Mouse (Mus musculus): ENCODE results near the gene P4ha2. TPM values are rescaled to one million over a fixed set of nuclear protein-coding genes. Genes with fewer than 3 reads are reported as not detected.
A peak's percentile ranks its signal among the peaks of the same experiment; 100 is the strongest.

P4ha2 gene
- polyA plus RNA-seq, 1 experiment from 2014 or later = 12.6 TPM

DNA sequence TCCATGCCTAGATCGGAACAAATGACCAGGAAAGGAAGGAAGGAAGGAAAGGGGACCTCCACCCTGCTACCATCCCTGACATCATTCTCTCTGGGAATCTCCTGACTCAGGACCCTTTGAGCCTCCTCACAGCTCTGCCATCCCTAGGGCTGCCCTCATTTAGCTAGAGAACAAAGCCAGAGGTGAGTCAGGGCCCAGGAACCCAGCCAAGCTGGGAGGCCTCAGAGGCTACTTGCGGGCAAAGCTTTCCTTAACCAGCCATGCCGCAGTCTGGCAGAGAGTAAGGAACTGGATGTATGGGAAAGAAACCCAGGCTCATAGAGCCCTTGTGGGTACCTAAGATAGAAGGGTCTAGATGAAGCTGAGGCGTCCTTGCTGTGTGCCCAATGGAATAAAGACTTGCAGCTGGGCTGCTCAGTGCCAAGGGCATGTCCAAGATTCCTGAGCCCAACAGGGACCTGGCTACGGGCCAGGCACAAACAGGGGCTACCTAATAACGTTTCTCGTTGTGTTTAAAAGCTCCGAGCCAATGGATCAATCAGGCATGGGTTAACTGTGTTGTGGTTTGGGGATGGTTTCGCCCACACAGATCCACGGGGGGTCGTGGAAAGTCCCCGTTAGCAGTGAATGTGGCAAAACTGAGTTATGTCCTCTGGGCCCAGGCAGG is 37.7 kb upstream of the P4ha2 start:
- no peak overlapping the region for H3K9ac ChIP-seq
- no peak overlapping the region for H3K4me3 ChIP-seq
- peaks cover 69% of the 10 kb centered on the region for H3K4me1 ChIP-seq (replicated peaks)
- peak overlapping the region; percentile 39; the same call in 1 of the 2 replicates for H3K27ac ChIP-seq (replicated peaks)
- no peak overlapping the region for H3K4me2 ChIP-seq
- H3K36me3 ChIP-seq = no peaks in the 10 kb centered on the region
- H3K9me3 ChIP-seq = no peaks in the 10 kb centered on the region
- no peaks in the 10 kb centered on the region for H3K27me3 ChIP-seq
- 63% methylated on average over 12 of the region's 12 CpGs for WGBS
- ATAC-seq (ENCODE audit: low read depth) = no peak

DNA sequence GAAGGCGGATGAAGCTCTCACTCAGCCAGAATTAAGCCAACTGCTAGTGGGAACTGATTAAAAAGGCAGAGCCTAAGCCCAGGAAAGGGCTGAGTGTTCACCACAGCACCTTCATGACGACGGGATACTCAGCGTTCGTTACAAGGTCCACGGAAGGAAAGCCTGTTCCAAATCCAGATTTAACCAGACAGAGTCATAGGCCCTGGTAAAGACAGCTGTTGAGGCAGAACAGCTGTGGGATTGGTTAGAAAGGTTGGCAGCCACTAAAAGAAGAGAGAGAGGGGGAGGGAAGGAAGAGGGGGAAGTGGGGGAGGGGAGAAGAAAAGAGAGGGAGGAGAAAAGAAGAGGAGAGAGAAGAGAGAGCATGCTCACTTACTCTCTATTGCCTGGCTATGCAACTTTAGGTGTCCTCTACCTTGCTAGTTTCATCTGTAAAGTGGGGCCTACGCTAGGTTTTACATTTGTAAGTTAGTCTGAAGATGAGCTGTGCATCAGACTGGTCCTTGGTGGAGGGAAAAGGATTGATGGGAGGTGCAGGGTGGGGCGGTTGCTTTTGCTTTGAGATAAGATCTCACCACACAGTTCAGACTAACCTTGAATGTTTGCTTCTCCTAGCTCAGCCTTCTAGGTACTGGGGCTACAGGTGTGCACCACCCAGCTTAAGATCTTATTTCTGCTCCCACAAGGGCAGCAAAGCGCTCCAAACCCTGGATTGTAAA is 37.0 kb upstream of the P4ha2 start:
- WGBS = 86% methylated on average over 9 of the region's 9 CpGs
- H3K9ac ChIP-seq = no peak overlapping the region
- H3K4me1 ChIP-seq (replicated peaks) = peaks cover 69% of the 10 kb centered on the region
- no peak overlapping the region for H3K4me3 ChIP-seq
- no peaks in the 10 kb centered on the region for H3K9me3 ChIP-seq
- 0 out of 2 replicates have a peak, but pooled peaks cover 4% of the 10 kb centered on the region for H3K27me3 ChIP-seq
- no peak for ATAC-seq (ENCODE audit: low read depth)
- 0 out of 2 replicates have a peak overlapping the region, but pooled peaks have one; percentile 29 for H3K27ac ChIP-seq (replicated peaks)
- H3K36me3 ChIP-seq = no peaks in the 10 kb centered on the region
- H3K4me2 ChIP-seq = no peak overlapping the region

DNA sequence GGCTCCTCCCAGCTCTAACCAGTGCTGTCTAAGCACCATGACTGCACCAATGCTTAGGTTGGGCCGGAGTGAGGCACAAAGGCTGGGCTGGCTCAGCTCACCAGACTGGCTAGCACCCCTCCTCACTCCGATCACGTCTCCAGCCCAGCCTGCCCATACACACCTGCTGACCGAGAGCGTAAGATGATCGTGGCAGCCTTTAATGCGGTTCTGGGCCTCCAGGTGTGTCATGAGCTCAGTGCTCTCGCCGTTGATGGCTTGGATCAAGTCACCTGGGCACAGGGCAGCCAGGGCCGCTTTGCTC is 36.5 kb upstream of the P4ha2 start:
- Histone ChIP-seq H3K27me3 (peaks cover 9% of the 10 kb centered on the region; the same call in 1 of the 2 replicates), H3K9me3 (no peaks in the 10 kb centered on the region), H3K9ac (no peak overlapping the region), H3K4me1 (replicated peaks) (peaks cover 69% of the 10 kb centered on the region), H3K36me3 (no peaks in the 10 kb centered on the region), H3K4me2 (no peak overlapping the region), H3K4me3 (no peak overlapping the region), H3K27ac (replicated peaks) (no peak overlapping the region)
- WGBS = 92% methylated on average over 10 of the region's 10 CpGs
- ATAC-seq (ENCODE audit: low read depth) = no peak

DNA sequence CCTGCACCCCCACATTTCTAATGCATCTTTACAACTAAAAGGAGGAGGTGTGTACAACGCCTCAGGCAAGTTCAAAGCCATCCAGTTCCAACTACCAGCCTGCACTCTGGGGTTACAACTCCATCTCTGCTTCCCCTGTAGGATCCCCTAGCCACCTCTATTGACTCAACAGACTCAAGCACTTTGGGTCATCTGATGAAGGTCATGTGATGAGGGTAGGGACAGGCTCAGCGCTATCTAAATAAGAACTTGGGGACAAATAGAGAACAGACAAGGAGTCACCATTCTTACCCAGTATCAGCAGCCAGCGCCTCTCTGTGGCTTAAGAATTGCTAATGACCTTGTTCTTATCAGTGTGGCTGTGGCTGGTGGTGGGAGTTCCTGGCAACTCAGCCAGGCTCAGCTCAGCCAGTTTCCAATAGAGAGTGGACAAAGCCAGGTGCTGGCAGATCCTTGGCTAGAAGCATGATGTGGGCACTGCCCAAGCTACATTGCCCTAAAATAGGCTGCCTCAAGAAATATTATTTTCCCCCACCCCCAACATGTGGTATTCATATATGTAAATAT is 35.4 kb upstream of the P4ha2 start:
- H3K4me3 ChIP-seq = no peak overlapping the region
- WGBS = 75% methylated on average over 3 of the region's 3 CpGs
- H3K9me3 ChIP-seq = no peaks in the 10 kb centered on the region
- H3K4me2 ChIP-seq = no peak overlapping the region
- no peak overlapping the region for H3K9ac ChIP-seq
- peaks cover 14% of the 10 kb centered on the region for H3K27me3 ChIP-seq
- H3K36me3 ChIP-seq = no peaks in the 10 kb centered on the region
- H3K27ac ChIP-seq (replicated peaks) = no peak overlapping the region
- H3K4me1 ChIP-seq (replicated peaks) = peaks cover 67% of the 10 kb centered on the region
- ATAC-seq (ENCODE audit: low read depth) = no peak

DNA sequence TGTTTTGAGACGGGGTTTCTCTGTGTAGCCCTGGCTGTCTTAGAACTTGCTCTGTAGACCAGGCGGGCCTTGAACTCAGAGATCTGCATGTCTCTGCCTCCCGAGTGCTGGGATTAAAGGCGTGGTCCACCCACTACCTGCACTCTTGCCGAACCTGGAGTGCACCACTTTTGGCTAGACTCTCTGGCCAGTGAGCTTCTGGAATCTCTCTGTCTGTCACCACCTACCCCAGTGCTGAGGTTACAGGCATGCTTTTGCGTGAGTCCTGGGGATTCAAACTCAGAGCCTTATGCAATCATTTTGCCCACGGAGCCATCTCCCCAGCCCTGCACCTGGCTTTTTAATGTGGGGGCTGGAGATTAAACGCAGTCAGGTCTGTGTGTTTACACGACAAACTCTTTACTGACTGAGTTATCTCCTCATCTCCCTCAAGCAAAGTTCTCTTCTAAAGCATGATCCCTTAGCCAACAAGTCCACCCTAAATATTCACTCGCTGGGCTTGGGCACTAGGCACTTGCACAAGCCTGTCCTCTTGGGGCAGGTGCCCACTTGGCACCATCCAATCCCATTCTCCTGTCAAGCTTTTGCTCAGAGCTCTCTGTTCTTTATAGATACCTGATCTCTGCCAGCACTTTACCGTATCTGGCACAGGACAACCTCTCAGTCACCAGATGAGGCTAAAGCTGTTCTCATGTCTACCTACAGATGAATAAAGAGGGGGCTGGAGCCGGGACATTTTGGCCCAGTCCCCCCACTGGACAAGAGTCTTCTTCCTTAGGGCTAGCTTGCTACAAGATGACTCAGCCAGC is 34.6 kb upstream of the P4ha2 start:
- ATAC-seq (ENCODE audit: low read depth) = no peak
- H3K4me1 ChIP-seq (replicated peaks) = peaks cover 60% of the 10 kb centered on the region
- H3K4me2 ChIP-seq = no peak overlapping the region
- WGBS = 90% methylated on average over 12 of the region's 12 CpGs
- H3K4me3 ChIP-seq = no peak overlapping the region
- H3K27me3 ChIP-seq = peaks cover 22% of the 10 kb centered on the region
- no peak overlapping the region for H3K27ac ChIP-seq (replicated peaks)
- no peak overlapping the region for H3K9ac ChIP-seq
- H3K9me3 ChIP-seq = no peaks in the 10 kb centered on the region
- no peaks in the 10 kb centered on the region for H3K36me3 ChIP-seq

DNA sequence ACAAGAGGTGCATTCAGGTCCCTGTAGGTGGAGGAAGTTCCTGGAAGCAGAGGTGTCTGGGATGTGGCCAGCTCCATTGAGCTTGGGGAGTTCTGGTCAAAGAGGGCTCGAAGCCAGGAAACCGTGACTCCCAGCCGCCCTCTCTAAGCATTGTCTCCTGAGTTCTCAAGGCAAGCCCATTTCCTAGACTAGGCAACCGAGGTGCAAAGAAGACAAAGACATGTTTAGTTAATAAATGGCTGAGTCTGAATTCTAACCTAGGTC is 34.0 kb upstream of the P4ha2 start:
- no peak overlapping the region for H3K27ac ChIP-seq (replicated peaks)
- H3K9ac ChIP-seq = no peak overlapping the region
- H3K4me2 ChIP-seq = no peak overlapping the region
- 85% methylated on average over 4 of the region's 4 CpGs for WGBS
- ATAC-seq (ENCODE audit: low read depth) = no peak
- no peaks in the 10 kb centered on the region for H3K9me3 ChIP-seq
- no peak overlapping the region for H3K4me3 ChIP-seq
- H3K27me3 ChIP-seq = peaks cover 25% of the 10 kb centered on the region
- H3K4me1 ChIP-seq (replicated peaks) = peaks cover 54% of the 10 kb centered on the region
- H3K36me3 ChIP-seq = no peaks in the 10 kb centered on the region

DNA sequence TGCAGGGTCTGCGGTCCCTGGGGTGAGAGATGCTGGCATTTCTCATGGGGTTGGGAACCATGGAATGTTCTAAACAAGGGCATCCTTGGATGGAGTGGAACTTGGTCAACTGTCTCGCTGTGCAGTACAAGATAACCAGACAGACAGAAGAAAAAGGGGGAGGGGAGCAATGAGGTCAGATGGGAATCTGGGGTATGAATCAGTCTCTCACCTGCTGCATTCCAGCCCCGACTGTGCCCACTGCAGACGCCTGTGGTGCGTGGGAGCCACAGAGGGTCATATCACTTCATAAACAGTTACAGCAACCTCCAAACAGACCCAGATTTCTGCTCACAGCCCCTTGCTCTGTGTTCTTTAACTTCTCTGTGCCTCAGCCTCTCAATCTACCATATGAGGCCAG is 33.5 kb upstream of the P4ha2 start:
- H3K36me3 ChIP-seq = no peaks in the 10 kb centered on the region
- peaks cover 25% of the 10 kb centered on the region for H3K27me3 ChIP-seq
- peak overlapping the region; percentile 93 for H3K4me2 ChIP-seq
- no peak overlapping the region for H3K27ac ChIP-seq (replicated peaks)
- no peak for ATAC-seq (ENCODE audit: low read depth)
- no peak overlapping the region for H3K4me3 ChIP-seq
- H3K4me1 ChIP-seq (replicated peaks) = peaks cover 49% of the 10 kb centered on the region
- no peaks in the 10 kb centered on the region for H3K9me3 ChIP-seq
- H3K9ac ChIP-seq = no peak overlapping the region
- WGBS = 87% methylated on average over 5 of the region's 5 CpGs

DNA sequence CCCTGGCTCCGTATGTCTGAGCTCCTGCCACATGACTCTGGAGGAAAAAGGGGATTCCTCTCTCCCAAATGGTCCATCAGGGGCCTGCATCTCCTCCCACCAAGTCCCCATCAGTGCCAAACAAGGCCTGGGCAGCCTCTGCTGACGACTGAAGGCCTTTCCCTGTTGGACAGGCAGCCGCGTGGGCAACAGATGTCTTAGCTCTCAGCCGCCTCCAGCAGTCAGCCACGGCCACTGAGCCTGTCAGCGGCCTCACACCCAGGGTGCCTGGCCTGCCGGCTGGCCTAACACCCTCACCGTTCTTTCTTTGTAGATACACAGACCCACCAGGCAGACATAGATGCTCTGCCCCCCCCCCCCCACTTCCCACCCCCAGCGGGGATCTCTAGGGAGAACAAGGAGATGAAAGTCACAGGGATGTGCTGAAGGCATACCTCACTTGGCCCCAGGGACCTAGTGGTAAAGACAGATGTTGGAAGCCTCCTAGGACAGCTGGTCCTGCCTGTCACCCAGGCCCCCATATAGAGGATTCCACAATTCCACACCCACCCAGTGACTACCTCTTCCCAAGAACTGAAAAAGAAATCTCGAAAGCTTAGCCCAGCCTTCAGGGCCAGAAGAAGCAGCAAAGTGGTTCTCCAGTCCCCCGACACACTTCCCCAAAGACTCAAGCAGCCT is 32.4 kb upstream of the P4ha2 start:
- peak overlapping the region; percentile 58 for H3K4me3 ChIP-seq
- peak overlapping the region; percentile 93 for H3K4me2 ChIP-seq
- H3K36me3 ChIP-seq = no peaks in the 10 kb centered on the region
- H3K27me3 ChIP-seq = peaks cover 25% of the 10 kb centered on the region
- ATAC-seq (ENCODE audit: low read depth) = no peak
- peak overlapping the region; percentile 74 for H3K9ac ChIP-seq
- peaks cover 41% of the 10 kb centered on the region for H3K4me1 ChIP-seq (replicated peaks)
- H3K9me3 ChIP-seq = no peaks in the 10 kb centered on the region
- no peak overlapping the region for H3K27ac ChIP-seq (replicated peaks)
- 34% methylated on average over 12 of the region's 12 CpGs for WGBS

DNA sequence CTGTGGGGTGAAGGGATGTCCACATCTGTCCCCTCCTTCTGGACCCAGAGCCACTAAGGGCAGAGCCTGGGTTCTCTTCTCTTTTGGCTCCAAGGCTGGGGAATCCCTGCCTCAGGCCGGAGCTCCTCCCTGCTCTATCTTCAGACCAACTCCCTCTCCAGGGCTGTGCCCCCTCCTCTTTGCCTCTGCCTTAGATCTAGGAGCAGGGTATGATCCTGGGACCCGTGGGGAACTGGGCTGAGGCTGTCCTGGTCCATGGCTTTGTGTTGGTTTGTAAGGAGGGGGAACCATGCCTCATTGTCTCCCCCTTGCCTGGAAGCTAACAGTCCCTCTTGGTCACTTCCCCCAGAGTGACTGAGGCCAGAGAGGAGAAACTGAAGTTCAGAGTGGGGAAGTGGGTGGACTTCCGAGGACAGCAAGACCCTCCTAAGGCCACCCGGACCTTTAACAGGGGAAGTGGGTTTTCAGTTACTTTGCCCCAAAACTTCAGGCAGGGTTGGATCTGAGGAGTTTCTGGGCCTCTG is 31.8 kb upstream of the P4ha2 start:
- 35% methylated on average over 4 of the region's 4 CpGs for WGBS
- peak overlapping the region; percentile 74 for H3K9ac ChIP-seq

DNA sequence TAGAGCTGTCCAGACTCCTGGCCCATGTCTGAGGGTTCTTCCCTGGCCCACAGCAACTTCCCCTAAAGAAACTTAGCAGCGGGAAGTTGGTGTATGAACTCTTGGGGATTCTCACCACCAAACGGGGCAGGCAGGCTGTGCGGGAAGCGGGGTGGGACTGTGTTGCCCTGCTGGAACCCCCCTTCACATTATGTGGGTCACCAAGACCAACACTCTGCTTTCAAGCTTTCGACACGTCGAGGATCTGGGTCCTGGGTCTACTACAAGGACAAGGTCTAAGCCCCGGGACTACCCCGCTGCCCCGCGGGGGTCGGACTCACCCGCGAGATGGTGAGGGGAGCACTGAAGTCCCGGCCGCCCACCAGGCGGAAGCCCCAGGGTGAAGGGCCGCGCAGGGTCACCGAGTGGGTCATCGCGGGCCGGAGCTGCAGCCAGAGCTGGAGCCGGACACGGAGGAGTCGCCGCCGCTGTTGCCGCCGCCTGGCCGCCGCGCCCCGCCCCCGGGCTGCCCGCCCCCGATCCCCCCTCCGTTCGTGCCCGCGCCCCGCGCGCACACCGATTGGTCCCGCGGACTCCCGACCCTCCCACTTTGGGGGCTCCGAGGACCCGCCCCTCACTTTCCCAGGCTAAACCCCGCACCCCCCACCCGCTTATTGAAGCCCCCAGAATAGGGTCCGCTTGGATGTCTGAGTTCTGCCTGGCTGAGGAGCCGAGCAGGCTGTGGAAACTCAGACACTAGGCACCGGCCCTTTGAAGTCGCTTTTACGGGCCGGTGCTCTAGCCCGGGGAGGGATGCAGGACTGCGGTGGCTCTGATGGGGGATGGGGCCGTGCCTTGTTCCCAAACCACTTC is 31.1 kb upstream of the P4ha2 start, which contains the start of gene Pdlim4:
TSS of gene Pdlim4 (minus strand) at position 495 of the 852 bp plus-strand sequence.
- 2% methylated on average over 58 of the region's 61 CpGs for WGBS
- Histone ChIP-seq H3K9me3 (no peaks in the 10 kb centered on the region), H3K27ac (replicated peaks) (0 out of 2 replicates have a peak within 1 kb of the TSS, but pooled peaks have one; percentile 18), H3K36me3 (no peaks in the 10 kb centered on the region), H3K9ac (peak within 1 kb of the TSS; percentile 74), H3K27me3 (peaks cover 25% of the 10 kb centered on the region), H3K4me3 (peak within 1 kb of the TSS; percentile 58), H3K4me2 (peak within 1 kb of the TSS; percentile 93), H3K4me1 (replicated peaks) (peaks cover 37% of the 10 kb centered on the region)
- ATAC-seq (ENCODE audit: low read depth) = peak; percentile 69; the same call in 1 of the 2 replicates

More for the DNA sequence above, 31.8 kb upstream of the P4ha2 start:
- H3K36me3 ChIP-seq = no peaks in the 10 kb centered on the region
- peaks cover 38% of the 10 kb centered on the region for H3K4me1 ChIP-seq (replicated peaks)
- H3K4me3 ChIP-seq = peak overlapping the region; percentile 58
- no peak overlapping the region for H3K27ac ChIP-seq (replicated peaks)
- H3K9me3 ChIP-seq = no peaks in the 10 kb centered on the region
- no peak for ATAC-seq (ENCODE audit: low read depth)
- peak overlapping the region; percentile 93 for H3K4me2 ChIP-seq
- peaks cover 25% of the 10 kb centered on the region for H3K27me3 ChIP-seq

Measured in neural tube, embryonic 13.5 days (tissue).